Mouse (Mus musculus) heart, postnatal 0 days (tissue): ENCODE data around the gene Abr.

Source experiments
- CTCF ChIP-seq: IDR thresholded peaks from 2 replicates; pipeline ENCODE4 v1.5.1; 2016; ENCODE audit warnings: antibody characterized with exemption, control low read depth, low read depth
- EP300 ChIP-seq: IDR thresholded peaks from 2 replicates; pipeline ENCODE4 v1.6.1; 2016; ENCODE audit warnings: antibody characterized with exemption, low read depth

- TF ChIP-seq CTCF = no peak
- TF ChIP-seq EP300 = no peak
Measured at GRCm38 (mm10) chr11:76398798-76399586, 223.1 kb downstream of the Abr start, which contains the start of gene Nxn.
